Mouse (Mus musculus): ENCODE measurements around the gene Ap4b1. TPM values are rescaled to one million over a fixed set of nuclear protein-coding genes. Genes with fewer than 3 reads are reported as not detected.
"Not testable (repeated sequence)": the region's sequence is repeated elsewhere in the genome, so short reads cannot be mapped to it uniquely, and the experiment has no call there.

Gene Ap4b1
- polyA plus RNA-seq, 1 experiment from 2014 or later = 26.1 TPM

DNA sequence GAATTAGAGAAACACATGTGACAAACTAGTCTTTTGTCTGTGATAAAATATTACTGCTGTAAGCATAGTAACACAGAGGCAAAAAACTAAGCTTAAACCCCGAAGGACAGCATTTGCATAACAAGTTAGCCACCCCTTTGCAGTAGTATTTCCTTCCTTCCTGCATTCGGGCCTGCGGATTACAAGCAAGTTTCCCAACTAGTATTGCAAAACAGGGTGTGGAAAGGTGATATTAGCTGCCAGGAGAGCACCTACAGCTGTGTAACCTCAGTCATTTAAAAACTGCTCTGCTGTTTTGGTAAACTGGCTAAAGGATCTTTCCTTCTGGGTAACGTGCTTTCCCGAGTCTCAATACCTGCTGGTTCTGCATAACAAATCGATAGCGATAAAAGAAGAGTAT, 22.1 kb upstream of the Ap4b1 start:
- H3K27ac ChIP-seq = no peak overlapping the region
- H3K27me3 ChIP-seq = no peaks in the 10 kb centered on the region
- H3K4me3 ChIP-seq = no peak overlapping the region
- H3K36me3 ChIP-seq = no peaks in the 10 kb centered on the region
- H3K9me3 ChIP-seq (replicated peaks) = no peaks in the 10 kb centered on the region
- WGBS = 68% methylated on average over 7 of the region's 7 CpGs
- no peak overlapping the region for H3K9ac ChIP-seq
- peaks cover 18% of the 10 kb centered on the region for H3K4me1 ChIP-seq
- ATAC-seq (ENCODE audit: low FRiP score) = no peak
- H3K4me2 ChIP-seq (replicated peaks) = no peak overlapping the region

DNA sequence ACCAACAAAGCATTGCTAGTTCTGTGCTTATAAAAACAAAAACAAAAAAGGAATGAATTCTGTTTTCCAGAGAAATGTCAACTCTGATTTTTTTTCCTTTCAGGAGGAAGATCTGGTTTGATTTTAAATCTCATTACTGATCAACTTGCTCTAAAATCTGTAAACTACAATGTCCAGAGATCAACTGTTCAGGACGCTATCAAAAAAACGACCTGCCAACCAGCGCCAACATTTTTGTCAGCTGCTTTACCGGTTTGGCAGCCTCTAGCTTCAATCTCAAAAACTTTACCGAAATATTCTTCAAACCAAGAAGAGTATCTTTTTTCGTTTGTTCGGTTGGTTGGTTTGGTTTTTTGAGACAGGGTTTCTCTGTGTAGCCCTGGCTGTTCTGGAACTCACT, 20.2 kb upstream of the Ap4b1 start:
- Histone ChIP-seq H3K4me3 (no peak overlapping the region), H3K4me2 (replicated peaks) (peak overlapping the region; percentile 80), H3K9me3 (replicated peaks) (no peaks in the 10 kb centered on the region), H3K27me3 (peaks cover 2% of the 10 kb centered on the region; the same call in 1 of the 2 replicates), H3K27ac (no peak overlapping the region), H3K4me1 (peaks cover 18% of the 10 kb centered on the region), H3K9ac (no peak overlapping the region), H3K36me3 (no peaks in the 10 kb centered on the region)
- WGBS = 84% methylated on average over 7 of the region's 7 CpGs
- ATAC-seq (ENCODE audit: low FRiP score) = no peak

DNA sequence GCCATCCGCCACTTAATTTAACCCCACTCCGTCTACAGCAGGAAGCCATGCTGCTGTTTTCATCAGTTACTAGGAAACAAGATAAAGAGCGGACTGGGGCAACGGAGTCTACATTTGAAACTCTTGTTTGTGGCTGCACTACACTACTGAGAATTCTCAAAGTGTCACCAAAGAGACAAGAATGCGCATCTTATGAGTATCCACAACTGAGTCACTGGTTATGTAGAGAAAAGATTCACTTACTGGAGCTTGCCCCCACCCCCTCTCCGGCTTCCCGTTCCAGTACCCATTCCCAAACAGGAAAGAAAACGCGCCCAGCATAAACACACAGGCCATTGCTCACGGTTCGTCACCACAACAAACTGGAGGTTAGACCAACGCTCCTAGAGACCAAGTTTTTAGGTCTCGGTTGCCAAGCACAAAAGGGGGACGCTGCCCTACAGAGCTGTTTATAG, 19.4 kb upstream of the Ap4b1 start:
- H3K4me2 ChIP-seq (replicated peaks) = peak overlapping the region; percentile 80
- ATAC-seq (ENCODE audit: low FRiP score) = no peak
- H3K36me3 ChIP-seq = no peaks in the 10 kb centered on the region
- H3K4me3 ChIP-seq = peak overlapping the region; percentile 96
- WGBS = 3% methylated on average over 14 of the region's 14 CpGs
- peak overlapping the region; percentile 97 for H3K9ac ChIP-seq
- H3K4me1 ChIP-seq = peaks cover 18% of the 10 kb centered on the region
- H3K27ac ChIP-seq = no peak overlapping the region; the same call in 1 of the 2 replicates
- no peaks in the 10 kb centered on the region for H3K9me3 ChIP-seq (replicated peaks)
- H3K27me3 ChIP-seq = peaks cover 2% of the 10 kb centered on the region; the same call in 1 of the 2 replicates

DNA sequence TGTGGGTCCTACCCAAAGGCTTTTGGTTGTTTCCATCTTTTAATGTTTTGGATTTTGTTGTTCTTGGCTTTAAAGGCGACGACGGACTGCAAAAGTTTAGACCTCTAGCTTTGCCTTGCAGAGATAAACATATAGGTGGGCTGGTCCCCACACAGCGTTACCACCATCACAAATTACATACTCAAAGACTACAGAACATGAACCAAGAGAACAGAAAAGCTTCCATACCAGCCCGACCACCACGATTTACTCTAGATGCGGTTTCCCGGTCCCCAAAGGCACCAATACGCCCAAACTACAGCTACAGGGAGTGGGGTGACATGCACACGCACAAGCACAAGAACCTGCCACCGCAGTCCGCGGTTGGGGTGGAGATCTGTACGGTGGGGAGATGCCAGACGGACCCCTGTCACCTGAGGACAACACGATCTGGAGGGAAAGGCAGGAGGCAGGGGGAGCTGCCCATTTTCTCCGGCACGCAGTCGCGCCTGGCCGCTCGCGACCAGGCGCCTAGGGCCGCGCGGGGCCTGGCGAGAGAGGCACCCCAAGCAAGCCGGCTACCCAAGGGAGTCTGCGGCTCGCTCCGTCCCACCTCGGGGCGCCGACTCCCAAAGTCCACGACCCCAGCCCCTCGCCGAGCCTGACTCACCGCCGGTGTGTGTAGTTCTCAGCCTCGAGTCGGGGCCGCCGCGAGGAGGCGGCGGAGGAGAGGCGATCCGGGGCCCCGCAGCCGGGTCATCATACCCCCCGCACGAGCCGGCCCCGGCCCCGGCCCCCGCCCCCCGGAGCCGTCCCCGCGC, 18.8 kb upstream of the Ap4b1 start:
- peak overlapping the region; percentile 97 for H3K9ac ChIP-seq
- under 1% methylated on average over 52 of the region's 61 CpGs for WGBS
- H3K9me3 ChIP-seq (replicated peaks) = no peaks in the 10 kb centered on the region
- ATAC-seq (ENCODE audit: low FRiP score) = peak; percentile 86
- H3K4me3 ChIP-seq = peak overlapping the region; percentile 96
- peaks cover 18% of the 10 kb centered on the region for H3K4me1 ChIP-seq
- H3K36me3 ChIP-seq = no peaks in the 10 kb centered on the region
- H3K4me2 ChIP-seq (replicated peaks) = peak overlapping the region; percentile 80
- H3K27me3 ChIP-seq = peaks cover 2% of the 10 kb centered on the region; the same call in 1 of the 2 replicates
- peak overlapping the region; percentile 93 for H3K27ac ChIP-seq

DNA sequence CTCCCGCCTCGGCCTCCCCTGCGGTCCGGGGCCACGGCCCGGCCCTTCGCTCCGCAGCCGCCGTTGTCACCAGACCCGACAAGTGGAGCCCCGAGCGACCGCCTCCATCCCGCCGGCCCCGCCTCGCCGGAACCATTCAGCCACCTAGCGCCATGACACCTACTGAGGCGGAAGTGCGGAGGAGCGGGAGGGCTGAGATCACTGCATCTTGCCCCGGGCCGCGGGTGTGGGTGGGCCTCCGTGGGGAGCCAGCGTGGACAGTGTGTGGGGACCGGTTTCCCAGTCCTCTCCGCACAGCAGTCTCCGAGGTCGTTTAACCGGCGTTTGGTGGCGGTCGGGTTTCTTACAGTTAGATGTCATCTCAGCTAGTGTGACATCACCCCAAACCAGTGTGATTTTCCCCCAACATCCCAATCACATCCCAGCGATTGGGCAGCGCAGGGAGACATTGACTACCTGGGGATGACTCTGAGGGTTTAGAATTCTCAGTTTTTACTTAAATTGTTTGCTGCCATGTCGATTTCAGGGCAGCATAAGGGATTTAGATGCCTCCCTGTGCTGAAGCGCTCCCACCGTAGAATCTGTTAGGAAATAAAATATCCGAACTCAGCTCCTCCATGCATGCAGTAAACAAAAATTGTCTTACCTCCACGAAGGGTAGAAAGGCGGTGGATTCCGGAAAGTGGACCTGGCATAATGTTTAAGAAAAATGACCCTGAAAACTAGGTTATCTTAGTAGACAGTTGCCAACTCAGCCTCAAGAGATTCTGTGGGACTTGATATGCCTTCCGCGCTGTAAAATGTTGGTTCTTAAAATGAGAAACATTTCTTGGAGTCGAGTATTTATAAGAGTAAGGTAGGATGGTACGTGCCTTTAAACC, 17.9 kb upstream of the Ap4b1 start, which contains the start of gene Hipk1:
Gene Hipk1 (minus strand): TSS at position 334 of the 881 bp plus-strand sequence.
- Histone ChIP-seq H3K4me1 (peaks cover 18% of the 10 kb centered on the region), H3K4me2 (replicated peaks) (peak within 1 kb of the TSS; percentile 80), H3K4me3 (peak within 1 kb of the TSS; percentile 96), H3K27me3 (peaks cover 2% of the 10 kb centered on the region; the same call in 1 of the 2 replicates), H3K9ac (peak within 1 kb of the TSS; percentile 97), H3K9me3 (replicated peaks) (no peaks in the 10 kb centered on the region), H3K36me3 (no peaks in the 10 kb centered on the region), H3K27ac (peak within 1 kb of the TSS; percentile 93)
- 10% methylated on average over 49 of the region's 49 CpGs for WGBS
- ATAC-seq (ENCODE audit: low FRiP score) = peak; percentile 97

DNA sequence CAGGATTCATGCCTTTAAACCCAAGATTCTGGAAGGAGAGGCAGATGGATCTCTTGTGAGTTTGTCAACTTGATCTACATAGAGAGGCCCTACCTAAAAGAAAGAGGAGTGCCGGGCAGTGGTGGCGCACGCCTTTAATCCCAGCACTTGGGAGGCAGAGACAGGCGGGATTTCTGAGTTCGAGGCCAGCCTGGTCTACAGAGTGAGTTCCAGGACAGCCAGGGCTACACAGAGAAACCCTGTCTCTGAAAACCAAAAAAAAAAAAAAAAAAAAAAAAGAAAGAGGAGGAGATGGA, 17.3 kb upstream of the Ap4b1 start:
- H3K27me3 ChIP-seq; H3K4me3 ChIP-seq; H3K9me3 ChIP-seq (replicated peaks); H3K36me3 ChIP-seq; ATAC-seq (ENCODE audit: low FRiP score); H3K27ac ChIP-seq: not testable (repeated sequence)
- WGBS = 80% methylated on average over 5 of the region's 5 CpGs
- Histone ChIP-seq H3K9ac (0 out of 2 replicates have a peak overlapping the region, but pooled peaks have one; percentile 97), H3K4me2 (replicated peaks) (peak overlapping the region; percentile 80; the same call in 1 of the 2 replicates), H3K4me1 (peaks cover 18% of the 10 kb centered on the region)

DNA sequence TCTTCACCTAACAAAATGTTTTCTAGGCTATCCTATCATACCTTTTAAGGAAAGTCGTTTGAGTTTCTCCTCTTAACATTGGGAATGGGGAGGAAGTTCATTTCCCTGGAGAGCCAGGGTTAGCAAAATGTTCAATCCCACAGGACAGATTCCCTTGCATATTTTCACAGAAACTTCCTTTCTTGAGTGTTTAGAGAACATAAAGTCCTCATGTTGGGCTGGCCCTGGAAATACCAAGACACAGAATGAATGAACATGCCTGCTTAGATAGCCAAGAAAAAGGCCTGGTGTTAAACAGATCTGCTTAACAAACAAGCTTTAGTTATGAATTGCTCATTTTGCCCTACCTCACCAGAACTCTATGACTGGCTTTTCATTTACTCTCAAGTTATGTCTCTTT, 16.8 kb upstream of the Ap4b1 start:
- no peak overlapping the region for H3K27ac ChIP-seq
- peaks cover 18% of the 10 kb centered on the region for H3K4me1 ChIP-seq
- H3K9ac ChIP-seq = no peak overlapping the region
- H3K4me2 ChIP-seq (replicated peaks) = no peak overlapping the region
- H3K4me3 ChIP-seq = no peak overlapping the region
- no peaks in the 10 kb centered on the region for H3K36me3 ChIP-seq
- peaks cover 2% of the 10 kb centered on the region; the same call in 1 of the 2 replicates for H3K27me3 ChIP-seq
- H3K9me3 ChIP-seq (replicated peaks) = no peaks in the 10 kb centered on the region
- 75% methylated on average over 1 of the region's 1 CpGs for WGBS
- no peak for ATAC-seq (ENCODE audit: low FRiP score)

DNA sequence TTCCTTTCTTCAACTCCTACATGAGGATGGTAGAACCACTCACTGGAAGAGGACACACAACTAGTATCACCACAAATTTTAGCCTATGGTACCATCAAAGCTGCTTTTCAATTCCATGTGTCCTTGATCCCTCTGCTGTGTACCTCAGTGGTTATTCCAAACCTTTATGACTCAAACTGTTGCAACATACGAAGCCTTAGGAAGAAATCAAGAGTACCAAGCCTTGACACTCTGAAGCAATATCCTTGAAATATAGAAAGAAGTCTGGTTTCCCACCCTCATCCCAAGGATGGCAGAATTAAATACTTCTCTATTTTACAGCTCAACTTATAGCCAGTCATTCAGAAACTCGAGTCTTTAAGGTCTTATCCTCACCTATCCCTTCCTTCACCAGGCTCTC, 12.9 kb upstream of the Ap4b1 start:
- ATAC-seq (ENCODE audit: low FRiP score) = no peak
- Histone ChIP-seq H3K4me1 (peaks cover 4% of the 10 kb centered on the region; the same call in 1 of the 2 replicates), H3K27me3 (peaks cover 2% of the 10 kb centered on the region; the same call in 1 of the 2 replicates), H3K27ac (no peak overlapping the region), H3K4me2 (replicated peaks) (no peak overlapping the region), H3K9ac (no peak overlapping the region), H3K36me3 (no peaks in the 10 kb centered on the region), H3K9me3 (replicated peaks) (no peaks in the 10 kb centered on the region), H3K4me3 (no peak overlapping the region)
- WGBS = 68% methylated on average over 2 of the region's 2 CpGs

DNA sequence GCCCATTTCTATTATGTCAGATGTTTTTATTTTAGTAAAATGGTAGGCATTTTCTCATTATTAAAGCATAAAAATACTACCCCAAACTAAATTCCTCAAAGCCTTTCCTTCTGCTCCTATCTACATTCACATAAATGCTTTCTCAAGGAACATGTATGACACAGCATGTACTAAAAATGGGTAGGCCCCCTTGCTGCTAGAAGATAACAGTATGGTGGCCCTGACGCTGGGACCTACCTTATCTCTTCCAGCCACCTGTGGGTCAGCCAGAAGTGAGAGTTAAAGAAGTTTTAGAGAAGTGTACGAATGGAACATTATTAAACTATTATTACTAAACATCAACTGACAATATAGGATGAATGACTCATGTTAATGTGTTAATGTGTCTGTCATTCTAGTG, 9.8 kb upstream of the Ap4b1 start:
- ATAC-seq (ENCODE audit: low FRiP score) = no peak
- Histone ChIP-seq H3K27me3 (no peaks in the 10 kb centered on the region), H3K27ac (no peak overlapping the region), H3K9me3 (replicated peaks) (no peaks in the 10 kb centered on the region), H3K4me3 (no peak overlapping the region), H3K9ac (no peak overlapping the region), H3K4me1 (no peaks in the 10 kb centered on the region), H3K4me2 (replicated peaks) (no peak overlapping the region), H3K36me3 (peaks cover 25% of the 10 kb centered on the region)
- WGBS = 78% methylated on average over 2 of the region's 2 CpGs

DNA sequence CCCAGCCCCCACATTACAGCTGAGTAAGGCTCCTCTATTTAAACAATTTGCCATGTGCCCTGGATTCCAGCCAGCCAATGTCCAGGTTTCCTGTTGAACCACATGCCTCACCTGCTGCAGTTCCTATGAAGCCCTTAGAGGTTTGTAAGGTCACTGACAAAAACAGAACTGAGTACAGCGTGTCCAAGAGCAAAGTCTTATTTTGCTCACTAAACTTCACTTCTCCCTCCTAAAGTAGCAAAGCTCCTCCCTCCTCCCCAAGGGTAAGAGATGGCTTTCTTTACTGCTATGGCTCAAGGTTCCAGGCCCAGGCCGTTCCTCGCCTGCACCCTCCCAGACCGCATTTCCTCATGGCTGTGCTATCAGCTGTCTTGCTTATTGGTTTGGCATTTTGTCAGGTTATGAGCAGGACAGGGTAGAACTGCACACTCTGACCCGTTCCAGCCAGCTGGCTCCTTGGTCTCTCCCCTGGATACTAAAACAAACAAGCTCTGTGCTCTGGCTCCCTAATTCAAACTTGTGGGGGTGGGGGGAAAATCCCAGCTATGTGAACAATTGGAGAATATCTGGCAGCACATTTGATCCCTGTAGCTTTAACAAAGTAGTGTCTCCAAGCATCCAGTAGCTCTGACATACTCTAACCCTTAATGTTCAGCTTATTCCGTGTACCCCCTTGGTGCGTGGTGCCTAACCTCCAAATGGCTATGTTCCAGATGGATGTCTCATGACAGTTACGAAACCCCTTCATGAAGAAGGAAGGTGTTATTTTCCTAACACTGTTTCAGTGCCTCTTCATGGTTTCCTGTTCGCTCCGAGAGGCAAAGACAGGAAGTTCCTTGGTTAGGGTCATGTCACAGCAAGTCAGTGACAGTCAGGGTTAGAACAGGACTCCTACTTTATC, 7.4 kb upstream of the Ap4b1 start:
- H3K27ac ChIP-seq = peak overlapping the region; percentile 40; the same call in 1 of the 2 replicates
- H3K36me3 ChIP-seq = peaks cover 36% of the 10 kb centered on the region
- no peak for ATAC-seq (ENCODE audit: low FRiP score)
- no peak overlapping the region for H3K4me3 ChIP-seq
- no peaks in the 10 kb centered on the region for H3K9me3 ChIP-seq (replicated peaks)
- no peaks in the 10 kb centered on the region for H3K4me1 ChIP-seq
- no peak overlapping the region for H3K9ac ChIP-seq
- no peak overlapping the region for H3K4me2 ChIP-seq (replicated peaks)
- 73% methylated on average over 10 of the region's 10 CpGs for WGBS
- H3K27me3 ChIP-seq = no peaks in the 10 kb centered on the region

DNA sequence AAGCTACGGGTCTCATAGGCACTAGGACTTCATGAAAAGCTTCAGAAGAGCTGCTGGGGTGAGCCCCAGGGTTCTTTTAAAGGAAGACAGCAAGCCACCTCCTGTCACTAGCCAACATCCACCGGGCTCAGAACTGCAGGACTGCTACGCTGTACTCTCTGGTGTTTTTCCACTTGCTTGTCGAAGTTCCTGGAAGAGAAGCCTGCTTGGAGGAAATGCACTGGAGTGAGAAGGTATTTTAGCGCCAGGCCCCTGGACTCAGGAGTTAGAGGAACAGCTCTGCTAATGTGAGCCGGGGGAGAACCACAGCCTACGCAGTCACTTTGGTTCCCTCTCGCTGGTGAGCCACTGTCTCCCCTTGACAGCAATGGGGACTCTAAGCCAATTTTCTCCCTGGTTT, 6.5 kb upstream of the Ap4b1 start:
- Histone ChIP-seq H3K9ac (no peak overlapping the region; the same call in 1 of the 2 replicates), H3K27ac (no peak overlapping the region), H3K4me2 (replicated peaks) (no peak overlapping the region), H3K9me3 (replicated peaks) (no peaks in the 10 kb centered on the region), H3K27me3 (no peaks in the 10 kb centered on the region), H3K4me3 (no peak overlapping the region), H3K36me3 (peaks cover 38% of the 10 kb centered on the region), H3K4me1 (peaks cover 3% of the 10 kb centered on the region)
- ATAC-seq (ENCODE audit: low FRiP score) = no peak
- 90% methylated on average over 8 of the region's 8 CpGs for WGBS

Measured in hindbrain, embryonic 12.5 days (tissue).